32 mouse cellular contexts compared by ENCODE assay signal in genomic region chr14:75186858-75187415, GRCm38 (mm10). TPM values are rescaled to one million over a fixed set of nuclear protein-coding genes. Genes with fewer than 3 reads are reported as not detected.
DNase-seq lines count a peak whose midpoint lies in the region; ATAC-seq and TF ChIP-seq lines count a peak whose summit lies in the region.
"Had no signal": no experiment of that assay in that cellular context is flagged by ENCODE, and none has a peak within 500 bp of the region (broad histone marks: within the 10 kb centered on the region; RNA-seq: fewer than 3 reads in every experiment).

No protein-coding gene starts in this region.

- no peak overlapping the region for H3K4me3 ChIP-seq in spleen, adult 2 months (ENCODE audit: extremely low read depth, insufficient read depth, insufficient read length)
- H3K4me3 ChIP-seq in bone marrow macrophage, adult 2 months (ENCODE audit: insufficient read depth, low read length) = no peak overlapping the region
- no peak overlapping the region for H3K4me3 ChIP-seq in liver, postnatal 0 days (ENCODE audit: low read depth, low read length)
- H3K4me3 ChIP-seq in midbrain, embryonic 16.5 days (ENCODE audit: low read depth, low read length) = no peak overlapping the region
- H3K4me3 ChIP-seq: embryonic facial prominence, embryonic 13.5 days; heart, adult 2 months; heart, embryonic 12.5 days; layer of hippocampus, adult 2 months; left cerebral cortex, adult 2 months; limb, embryonic 12.5 days; lung, embryonic 15.5 days; midbrain, embryonic 12.5 days; stomach, embryonic 15.5 days had no signal

- H3K27ac ChIP-seq in spleen, adult 2 months (ENCODE audit: insufficient read depth, low read length) = peak overlapping the region; percentile 66
- peak overlapping the region; percentile 65 for H3K27ac ChIP-seq in bone marrow macrophage, adult 2 months (ENCODE audit: insufficient read depth, low read depth, low read length)
- H3K27ac ChIP-seq in liver, postnatal 0 days (ENCODE audit: low read depth) = 0 out of 2 replicates have a peak overlapping the region, but pooled peaks have one; percentile 7
- H3K27ac ChIP-seq in midbrain, embryonic 16.5 days (ENCODE audit: low read length) = no peak overlapping the region
- H3K27ac ChIP-seq: embryonic facial prominence, embryonic 13.5 days; heart, adult 2 months; layer of hippocampus, adult 2 months; left cerebral cortex, adult 2 months; limb, embryonic 12.5 days; liver, embryonic 14.5 days; lung, embryonic 15.5 days; midbrain, embryonic 12.5 days; stomach, embryonic 15.5 days had no signal

- no peak for TF ChIP-seq EP300 in liver, postnatal 0 days (IDR thresholded peaks at IDR 0.05; ENCODE audit: low read depth)

- peak overlapping the region; percentile 5; the same call in 1 of the 2 replicates for H3K4me2 ChIP-seq in liver, postnatal 0 days (ENCODE audit: low read depth, low read length)
- H3K4me2 ChIP-seq in midbrain, embryonic 16.5 days (ENCODE audit: low read length) = no peak overlapping the region
- H3K4me2 ChIP-seq: embryonic facial prominence, embryonic 13.5 days; heart, embryonic 12.5 days; limb, embryonic 12.5 days; lung, embryonic 15.5 days; midbrain, embryonic 12.5 days; stomach, embryonic 15.5 days had no signal

- H3K36me3 ChIP-seq in spleen, adult 2 months (ENCODE audit: control insufficient read depth, insufficient read depth, low read length) = peaks cover 12% of the 10 kb centered on the region
- H3K36me3 ChIP-seq in liver, postnatal 0 days (replicated peaks; ENCODE audit: insufficient read depth, low read length) = no peaks in the 10 kb centered on the region; the same call in 1 of the 2 replicates
- H3K36me3 ChIP-seq in midbrain, embryonic 16.5 days (ENCODE audit: control insufficient read depth, insufficient read depth, low read length) = no peaks in the 10 kb centered on the region
- H3K36me3 ChIP-seq: embryonic facial prominence, embryonic 13.5 days; G1E; heart, embryonic 12.5 days; limb, embryonic 12.5 days; lung, embryonic 15.5 days; midbrain, embryonic 12.5 days; stomach, embryonic 15.5 days had no signal

- DNase-seq in spleen, adult 2 months (ENCODE audit: low read depth in 1 of 2, low spot score in 2 of 2) = no peak
- no peak for DNase-seq in spleen, postnatal 14 days (ENCODE audit: low spot score in 2 of 2)
- no peak for DNase-seq in liver, postnatal 0 days
- DNase-seq in frontal cortex, adult 2 months (ENCODE audit: extremely low spot score in 1 of 2, low spot score in 1 of 2) = no peak
- no peak for DNase-seq in kidney, adult 18-20 months
- DNase-seq: adrenal gland, postnatal 14 days; cerebellum, adult 11-12 months; cerebellum, adult 9-11 months; forebrain, postnatal 0 days; gastrocnemius, postnatal 25 days; heart, adult 2 months; kidney, postnatal 36 days had no signal

- 81% methylated on average over 8 of the region's 8 CpGs for WGBS in spleen, adult 2 months
- WGBS in liver, postnatal 0 days (ENCODE audit: insufficient replicate concordance) = 86% methylated on average over 8 of the region's 8 CpGs
- WGBS in midbrain, embryonic 16.5 days = 90% methylated on average over 8 of the region's 8 CpGs

- peaks cover 69% of the 10 kb centered on the region for H3K4me1 ChIP-seq in spleen, adult 2 months (ENCODE audit: control insufficient read depth, insufficient read depth, insufficient read length)
- peaks cover 83% of the 10 kb centered on the region for H3K4me1 ChIP-seq in bone marrow macrophage, adult 2 months (ENCODE audit: control insufficient read depth, insufficient read depth, low read length)
- peaks cover 25% of the 10 kb centered on the region for H3K4me1 ChIP-seq in liver, postnatal 0 days (ENCODE audit: insufficient read depth)
- no peaks in the 10 kb centered on the region for H3K4me1 ChIP-seq in midbrain, embryonic 16.5 days (ENCODE audit: control insufficient read depth, insufficient read depth, low read length)
- H3K4me1 ChIP-seq: embryonic facial prominence, embryonic 13.5 days; limb, embryonic 12.5 days; lung, embryonic 15.5 days; midbrain, embryonic 12.5 days; stomach, embryonic 15.5 days had no signal

- H3K27me3 ChIP-seq in spleen, adult 2 months (ENCODE audit: control insufficient read depth, insufficient read depth, low read length) = no peaks in the 10 kb centered on the region
- H3K27me3 ChIP-seq in liver, postnatal 0 days (ENCODE audit: insufficient read depth, low read length) = no peaks in the 10 kb centered on the region
- H3K27me3 ChIP-seq in midbrain, embryonic 16.5 days (ENCODE audit: control insufficient read depth, insufficient read depth, low read depth, low read length) = no peaks in the 10 kb centered on the region
- H3K27me3 ChIP-seq: embryonic facial prominence, embryonic 13.5 days; heart, embryonic 12.5 days; limb, embryonic 12.5 days; lung, embryonic 15.5 days; midbrain, embryonic 12.5 days; stomach, embryonic 15.5 days had no signal

- no peaks in the 10 kb centered on the region for H3K9me3 ChIP-seq in liver, postnatal 0 days (ENCODE audit: low read length)
- H3K9me3 ChIP-seq in midbrain, embryonic 16.5 days (replicated peaks; ENCODE audit: control insufficient read depth, low read length, poor library complexity, severe bottlenecking) = no peaks in the 10 kb centered on the region
- H3K9me3 ChIP-seq: embryonic facial prominence, embryonic 13.5 days; G1E; heart, embryonic 12.5 days; limb, embryonic 12.5 days; lung, embryonic 15.5 days; megakaryocyte, embryonic 14.5 days; midbrain, embryonic 12.5 days; stomach, embryonic 15.5 days had no signal

- ATAC-seq in liver, postnatal 0 days = no peak
- no peak for ATAC-seq in midbrain, embryonic 16.5 days
- ATAC-seq: forebrain, postnatal 0 days; hindbrain, embryonic 16.5 days; intestine, embryonic 16.5 days; Patski had no signal

- TF ChIP-seq CTCF in spleen, adult 2 months (IDR thresholded peaks at IDR 0.05; ENCODE audit: extremely low read depth, insufficient read depth, insufficient read length, insufficient replicate concordance) = no peak
- no peak for TF ChIP-seq CTCF in bone marrow macrophage, adult 2 months (IDR thresholded peaks at IDR 0.05; ENCODE audit: low read depth, low read length)
- TF ChIP-seq CTCF in liver, postnatal 0 days (IDR thresholded peaks at IDR 0.05; ENCODE audit: low read depth) = no peak

- no peak overlapping the region for H3K9ac ChIP-seq in liver, postnatal 0 days (replicated peaks)
- H3K9ac ChIP-seq in midbrain, embryonic 16.5 days (ENCODE audit: low read depth, low read length) = no peak overlapping the region
- H3K9ac ChIP-seq: embryonic facial prominence, embryonic 13.5 days; forebrain, postnatal 0 days; heart, embryonic 12.5 days; limb, embryonic 12.5 days; liver, embryonic 14.5 days; lung, embryonic 15.5 days; midbrain, embryonic 12.5 days; stomach, embryonic 15.5 days had no signal

- no peak for TF ChIP-seq POLR2A in spleen, adult 2 months (IDR thresholded peaks at IDR 0.05; ENCODE audit: low read depth, low read length)
- no peak for TF ChIP-seq POLR2A in bone marrow macrophage, adult 2 months (IDR thresholded peaks at IDR 0.05; ENCODE audit: borderline replicate concordance, low read depth, low read length)

RNA-seq across cellular contexts. Expression of gene Cpb2, which starts 55.1 kb away (rescaled TPM):
- not detected in 2 replicates for polyA plus RNA-seq in spleen, adult 2 months (2012; rRNA removed)
- polyA plus RNA-seq in bone marrow macrophage, adult 2 months (2012; ENCODE audit: insufficient read depth, insufficient read length, missing spikeins) = not detected in 2 replicates
- polyA plus RNA-seq in liver, postnatal 0 days (2015; fragmentation: Nextera tagmentation; extraction: Ambion mirVana) = 400 and 408 TPM in 2 replicates
- polyA plus RNA-seq in frontal cortex, adult 2 months (2012; rRNA removed) = not detected in 2 replicates
- polyA plus RNA-seq in midbrain, embryonic 16.5 days (2015; fragmentation: Nextera tagmentation; extraction: Ambion mirVana) = not detected in 2 replicates
- polyA plus RNA-seq: embryonic facial prominence, embryonic 13.5 days; forebrain, embryonic 11.5 days; forebrain, postnatal 0 days; G1E; heart, adult 2 months; heart, postnatal 0 days; hindbrain, embryonic 16.5 days; limb, embryonic 12.5 days; lung, embryonic 15.5 days; midbrain, embryonic 12.5 days; Patski had no signal

RNA-seq across cellular contexts. Expression of gene Lcp1, which starts 56.0 kb away (rescaled TPM):
- polyA plus RNA-seq in spleen, adult 2 months (2012; rRNA removed) = 62.6 and 72.9 TPM in 2 replicates
- 932 and 1,066 TPM in 2 replicates for polyA plus RNA-seq in bone marrow macrophage, adult 2 months (2012; ENCODE audit: insufficient read depth, insufficient read length, missing spikeins)
- polyA plus RNA-seq in liver, postnatal 0 days (2015; fragmentation: Nextera tagmentation; extraction: Ambion mirVana) = 39.4 and 45.5 TPM in 2 replicates
- polyA plus RNA-seq in frontal cortex, adult 2 months (2012; rRNA removed) = 4.8 and 5.5 TPM in 2 replicates
- polyA plus RNA-seq in midbrain, embryonic 16.5 days (2015; fragmentation: Nextera tagmentation; extraction: Ambion mirVana) = 12.1 and 13.4 TPM in 2 replicates

RNA-seq across cellular contexts. Expression of gene Lrrc63, which starts 56.3 kb away (rescaled TPM):
- 0.04 TPM in 1 of 2 replicates, not detected in the other for polyA plus RNA-seq in spleen, adult 2 months (2012; rRNA removed)
- polyA plus RNA-seq in bone marrow macrophage, adult 2 months (2012; ENCODE audit: insufficient read depth, insufficient read length, missing spikeins) = 0.36 and 0.43 TPM in 2 replicates
- polyA plus RNA-seq in liver, postnatal 0 days (2015; fragmentation: Nextera tagmentation; extraction: Ambion mirVana) = not detected in 2 replicates
- 0.04 TPM in 1 of 2 replicates, not detected in the other for polyA plus RNA-seq in frontal cortex, adult 2 months (2012; rRNA removed)
- not detected in 2 replicates for polyA plus RNA-seq in midbrain, embryonic 16.5 days (2015; fragmentation: Nextera tagmentation; extraction: Ambion mirVana)
- polyA plus RNA-seq: embryonic facial prominence, embryonic 13.5 days; forebrain, postnatal 0 days; G1E; heart, embryonic 12.5 days; heart, postnatal 0 days; kidney, embryonic 16.5 days; lung, embryonic 15.5 days; neural tube, embryonic 14.5 days; Patski; stomach, embryonic 15.5 days had no signal

Comparison
In these comparisons a context has a peak if more than half of its experiments do, and no peak if none do; other contexts are left out.
1. RNA of gene Cpb2, which starts 55.1 kb away (polyA plus RNA-seq): 400 to 408 TPM in liver, postnatal 0 days; not detected in midbrain, embryonic 16.5 days, not detected in spleen, adult 2 months, not detected in bone marrow macrophage, adult 2 months and not detected in frontal cortex, adult 2 months; every median in the first group is over 100 times any median in the second.
2. RNA of gene Lcp1, which starts 56.0 kb away (polyA plus RNA-seq): 932 to 1,066 TPM in bone marrow macrophage, adult 2 months; 62.6 to 72.9 TPM in spleen, adult 2 months, 39.4 to 45.5 TPM in liver, postnatal 0 days, 12.1 to 13.4 TPM in midbrain, embryonic 16.5 days and 4.8 to 5.5 TPM in frontal cortex, adult 2 months; every median in the first group is over 10 times any median in the second.